Mouse (Mus musculus) common myeloid progenitor, adult 5-6 weeks (primary cell): ENCODE data around the gene Rsad1. TPM values are rescaled to one million over a fixed set of nuclear protein-coding genes. Genes with fewer than 3 reads are reported as not detected.

ENCODE experiments used
- ATAC-seq: replicated peaks from 2 replicates; pipeline ENCODE4 v1.8.0; 2016; ENCODE audit warnings: low read depth, mild to moderate bottlenecking, moderate TSS enrichment, inconsistent platforms; ENCODE audit not compliant: poor library complexity, severe bottlenecking
- total RNA-seq: library from RNA; stranded (forward); fragments of 200-1000, 187-1606 nt; gene quantifications from 2 replicates; pipeline ENCODE4 v1.2.3, GENCODE M21; 2017

Gene Rsad1
- total RNA-seq, 1 experiment from 2014 or later: 10.6 TPM

DNA sequence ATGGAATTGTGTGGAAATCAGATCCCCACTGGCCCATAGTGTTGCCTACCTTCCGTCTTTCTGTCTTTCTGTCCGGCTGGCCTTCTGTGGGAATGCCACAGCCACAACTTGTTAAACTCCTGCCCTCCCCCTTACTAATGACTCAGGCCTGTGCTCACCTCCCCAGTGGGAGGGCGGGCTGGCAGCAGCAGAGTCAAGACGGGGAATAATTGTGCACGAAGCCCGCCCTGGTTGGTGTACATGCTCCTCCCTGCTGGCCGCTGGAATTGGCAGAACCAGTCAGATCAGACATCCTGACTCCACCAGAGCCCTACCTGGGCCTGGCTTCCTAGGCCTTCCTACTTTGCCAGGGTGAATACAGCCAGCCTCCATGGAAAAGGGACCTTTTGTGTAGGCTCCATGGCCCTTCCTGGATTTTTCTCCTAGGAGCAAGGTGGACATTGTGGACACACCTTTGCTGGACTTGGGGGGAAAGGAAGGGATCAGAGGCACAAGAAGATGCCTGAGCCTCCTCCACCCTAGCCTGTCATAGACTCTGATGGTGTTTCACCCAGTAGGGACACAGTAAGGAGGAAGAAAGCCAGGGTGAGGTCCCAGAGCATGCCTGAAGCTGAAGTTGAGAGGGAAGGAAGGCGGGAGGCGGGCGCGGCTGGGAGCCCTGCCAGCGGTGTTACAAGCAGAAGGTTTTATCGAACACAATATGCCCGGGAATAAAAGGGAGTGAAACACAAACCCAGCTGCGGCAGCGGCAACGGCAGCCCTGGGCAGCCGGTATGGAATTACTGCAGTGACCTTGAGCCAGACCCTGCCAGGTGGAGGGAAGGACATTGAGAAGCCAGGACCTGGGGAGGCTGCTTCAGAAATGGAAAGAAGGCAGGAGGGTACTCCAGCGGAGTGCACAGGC lies 50.7 kb downstream of the Rsad1 start:
- peak; percentile 36; the same call in 1 of the 2 replicates for ATAC-seq

- ATAC-seq: no peak
Observed at GRCm38 (mm10) chr11:94495415-94495814, 53.6 kb downstream of the Rsad1 start.

- peak; percentile 53; the same call in 1 of the 2 replicates for ATAC-seq
Observed at GRCm38 (mm10) chr11:94491749-94492099, 57.3 kb downstream of the Rsad1 start.

DNA sequence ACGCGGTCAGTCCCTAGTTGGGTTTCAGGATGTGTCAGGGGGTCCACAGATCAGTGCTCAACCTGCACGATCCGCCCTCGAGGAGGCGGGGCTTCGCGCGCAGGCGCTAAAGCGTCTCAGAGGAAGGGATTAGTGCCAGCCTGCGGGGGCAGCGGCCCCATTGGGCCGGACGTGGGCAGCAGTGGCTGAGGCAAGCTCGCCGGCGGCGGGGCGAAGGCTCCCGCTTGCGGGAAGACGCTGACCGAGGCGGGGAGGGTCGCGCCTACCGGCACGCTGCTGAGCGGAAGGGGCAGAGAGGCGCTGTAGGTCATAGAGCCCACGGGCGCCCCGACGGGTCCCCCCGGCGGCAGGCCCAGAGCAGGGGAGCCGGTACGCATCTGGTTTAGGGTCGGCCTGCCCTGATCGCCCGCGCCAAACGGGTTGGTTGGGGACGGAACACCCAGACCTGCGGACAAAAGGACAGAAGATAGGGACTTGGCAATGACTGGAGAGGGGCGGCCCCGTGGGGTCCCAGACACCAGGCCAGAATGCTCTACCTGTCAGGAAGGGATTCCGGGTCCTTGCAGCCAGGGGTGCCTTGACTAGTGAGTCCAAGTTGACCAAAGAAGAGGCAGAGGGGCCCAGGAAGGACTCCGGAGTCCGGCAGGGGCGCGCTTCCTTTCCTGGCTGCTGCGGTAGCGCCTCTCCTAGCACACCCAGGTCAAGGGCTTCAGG lies 57.9 kb downstream of the Rsad1 start:
- peak; percentile 57 for ATAC-seq

Other genes with a start within 250 kb of the Rsad1 start
- 345 and 486 TPM in 2 replicates for gene Luc7l3, start 227.3 kb downstream of the Rsad1 start, total RNA-seq
- gene Ankrd40, start 221.3 kb downstream of the Rsad1 start, total RNA-seq: 32.2 and 56.7 TPM in 2 replicates
- gene Abcc3, start 156.3 kb downstream of the Rsad1 start, total RNA-seq: 0.27 TPM in 1 of 2 replicates, not detected in the other
- gene Cacna1g, start 75.1 kb downstream of the Rsad1 start, total RNA-seq: 0.34 TPM in 1 of 2 replicates, not detected in the other
- not detected in 2 replicates for gene Spata20, start 63.1 kb downstream of the Rsad1 start, total RNA-seq
- not detected in 2 replicates for gene Epn3, start 49.3 kb downstream of the Rsad1 start, total RNA-seq
- gene Mycbpap, start 27.5 kb downstream of the Rsad1 start, total RNA-seq: 0.55 and 10.8 TPM in 2 replicates
- not detected in 2 replicates for gene Chad, start 15.8 kb upstream of the Rsad1 start, total RNA-seq
- 7.9 and 8.1 TPM in 2 replicates for gene Acsf2, start 52.6 kb upstream of the Rsad1 start, total RNA-seq
- gene Lrrc59, start 80.5 kb upstream of the Rsad1 start, total RNA-seq: 149 and 151 TPM in 2 replicates
- gene Mrpl27, start 104.5 kb upstream of the Rsad1 start, total RNA-seq: 35.0 and 63.6 TPM in 2 replicates
- 35.2 and 37.9 TPM in 2 replicates for gene Eme1, start 104.7 kb upstream of the Rsad1 start, total RNA-seq
- 6.6 and 8.6 TPM in 2 replicates for gene Xylt2, start 128.3 kb upstream of the Rsad1 start, total RNA-seq
- gene Gm11541, start 155.2 kb upstream of the Rsad1 start, total RNA-seq: not detected in 2 replicates
- gene Cdc34b, start 192.5 kb upstream of the Rsad1 start, total RNA-seq: 0.09 TPM in 1 of 2 replicates, not detected in the other
- not detected in 2 replicates for gene Tmem92, start 233.4 kb upstream of the Rsad1 start, total RNA-seq